ENCODE assay signal across 9 mouse cellular contexts in genomic region chr19:4294381-4295097, GRCm38 (mm10). TPM values are rescaled to one million over a fixed set of nuclear protein-coding genes. Genes with fewer than 3 reads are reported as not detected.
DNase-seq lines count a peak whose midpoint lies in the region; ATAC-seq and TF ChIP-seq lines count a peak whose summit lies in the region.
"Had no signal": no experiment of that assay in that cellular context is flagged by ENCODE, and none has a peak within 500 bp of the region (broad histone marks: within the 10 kb centered on the region; RNA-seq: fewer than 3 reads in every experiment).

No protein-coding gene starts in this region.

- H3K4me2 ChIP-seq in liver, embryonic 14.5 days (ENCODE audit: low read depth): 0 out of 2 replicates have a peak overlapping the region, but pooled peaks have one; percentile 1
- H3K4me2 ChIP-seq: limb, embryonic 12.5 days had no signal

- peaks cover 22% of the 10 kb centered on the region for H3K36me3 ChIP-seq in liver, embryonic 14.5 days (replicated peaks; ENCODE audit: control insufficient read depth, insufficient read depth, low read depth)

- DNase-seq in layer of hippocampus, adult 2 months (ENCODE audit: low spot score in 2 of 2): no peak
- DNase-seq in layer of hippocampus, postnatal 25 days (ENCODE audit: extremely low spot score in 1 of 2, low spot score in 1 of 2): no peak
- DNase-seq in heart, postnatal 4 days: peak; percentile 64
- DNase-seq in liver, embryonic 14.5 days (ENCODE audit: low read depth in 3 of 3, low spot score in 3 of 3): no peak
- peak; percentile 80 to 83 for DNase-seq in spleen, adult 18-20 months
- no peak for DNase-seq in embryo, embryonic 10 days (ENCODE audit: low spot score)

- peaks cover 48% of the 10 kb centered on the region for H3K4me1 ChIP-seq in brown adipose tissue, adult 24 weeks (ENCODE audit: control insufficient read depth, insufficient read depth, insufficient read length, low read length)
- peaks cover 2 to 23% of the 10 kb centered on the region in 2 experiments; a peak in 3 of 4 replicates for H3K4me1 ChIP-seq in liver, embryonic 14.5 days (replicated peaks; ENCODE audit: control insufficient read depth in 2 of 2, insufficient read depth in 2 of 2, low read length in 1 of 2)

- WGBS in liver, embryonic 14.5 days (ENCODE audit: insufficient replicate concordance): 28% methylated on average over 14 of the region's 14 CpGs

- TF ChIP-seq EP300 in liver, embryonic 14.5 days (IDR thresholded peaks at IDR 0.05; ENCODE audit: low read depth): no peak

- no peak overlapping the region for H3K9ac ChIP-seq in liver, embryonic 14.5 days (replicated peaks)
- H3K9ac ChIP-seq: limb, embryonic 12.5 days had no signal

- peak; percentile 56; the same call in 1 of the 2 replicates for ATAC-seq in liver, embryonic 14.5 days (ENCODE audit: insufficient read depth)
- ATAC-seq in erythroid progenitor cell, adult 5-6 weeks (replicated peaks; ENCODE audit: low FRiP score, poor library complexity, severe bottlenecking): no peak

- no peaks in the 10 kb centered on the region for H3K9me3 ChIP-seq in liver, embryonic 14.5 days (ENCODE audit: control insufficient read depth, low read length)
- H3K9me3 ChIP-seq: limb, embryonic 12.5 days had no signal

- H3K4me3 ChIP-seq in layer of hippocampus, adult 2 months: no peak overlapping the region
- H3K4me3 ChIP-seq in brown adipose tissue, adult 24 weeks (ENCODE audit: insufficient read depth, low read depth, low read length): peak overlapping the region; percentile 11; the same call in 1 of the 2 replicates
- no peak overlapping the region for H3K4me3 ChIP-seq in liver, embryonic 14.5 days (ENCODE audit: insufficient read depth in 1 of 2, low read depth in 2 of 2, low read length in 2 of 2)
- H3K4me3 ChIP-seq: limb, embryonic 12.5 days had no signal

- H3K27me3 ChIP-seq in liver, embryonic 14.5 days (ENCODE audit: control insufficient read depth, insufficient read depth, low read length): no peaks in the 10 kb centered on the region
- H3K27me3 ChIP-seq: limb, embryonic 12.5 days had no signal

- peak overlapping the region; percentile 59 for H3K27ac ChIP-seq in layer of hippocampus, adult 2 months
- H3K27ac ChIP-seq in brown adipose tissue, adult 24 weeks (replicated peaks; ENCODE audit: low read depth, low read length): peak overlapping the region; percentile 72
- H3K27ac ChIP-seq in liver, embryonic 14.5 days: no peak overlapping the region
- H3K27ac ChIP-seq: limb, embryonic 12.5 days had no signal

- no peak for TF ChIP-seq CTCF in layer of hippocampus, adult 2 months (conservative IDR thresholded peaks at IDR 0.05)
- TF ChIP-seq CTCF in liver, embryonic 14.5 days (IDR thresholded peaks at IDR 0.05; ENCODE audit: low read depth): no peak

RNA-seq across cellular contexts. Expression of gene Grk2, which starts 11.5 kb away (rescaled TPM):
- total RNA-seq in layer of hippocampus, adult 2 months (2021): 100 to 1,000 TPM; 181 to 201 TPM
- 100 to 1,000 TPM; 185 to 186 TPM for total RNA-seq in layer of hippocampus, postnatal 25 days (2021)
- polyA plus RNA-seq in brown adipose tissue, adult 24 weeks (2012; ENCODE audit: insufficient read depth, insufficient read length, missing spikeins): 30.7 and 35.9 TPM in 2 replicates
- total RNA-seq in heart, postnatal 4 days (2021): 10 to 100 TPM; 46.2 to 54.0 TPM
- polyA plus RNA-seq in liver, embryonic 14.5 days (2012; rRNA removed): 23.9 and 26.0 TPM in 2 replicates
- 9.4 and 10.8 TPM in 2 replicates for polyA plus RNA-seq in liver, embryonic 14.5 days (2014; fragmentation: Nextera tagmentation; extraction: Ambion mirVana)
- 71.3 and 72.8 TPM in 2 replicates for total RNA-seq in erythroid progenitor cell, adult 5-6 weeks (2015; ENCODE audit: low replicate concordance)
- total RNA-seq in erythroid progenitor cell, adult 5-6 weeks (2017; ENCODE audit: low replicate concordance): 40.5 and 47.1 TPM in 2 replicates

RNA-seq across cellular contexts. Expression of gene Ankrd13d, which starts 11.6 kb away (rescaled TPM):
- total RNA-seq in layer of hippocampus, adult 2 months (2021): 10 to 100 TPM; 63.4 to 70.7 TPM
- 10 to 100 TPM; 59.6 to 66.3 TPM for total RNA-seq in layer of hippocampus, postnatal 25 days (2021)
- polyA plus RNA-seq in brown adipose tissue, adult 24 weeks (2012; ENCODE audit: insufficient read depth, insufficient read length, missing spikeins): 0.87 TPM in 1 of 2 replicates, not detected in the other
- 1 to 10 TPM; 1.1 to 1.3 TPM for total RNA-seq in heart, postnatal 4 days (2021)
- 0.93 and 1.3 TPM in 2 replicates for polyA plus RNA-seq in liver, embryonic 14.5 days (2012; rRNA removed)
- 0.45 and 0.66 TPM in 2 replicates for polyA plus RNA-seq in liver, embryonic 14.5 days (2014; fragmentation: Nextera tagmentation; extraction: Ambion mirVana)
- 0.72 and 1.3 TPM in 2 replicates for total RNA-seq in erythroid progenitor cell, adult 5-6 weeks (2015; ENCODE audit: low replicate concordance)
- total RNA-seq in erythroid progenitor cell, adult 5-6 weeks (2017; ENCODE audit: low replicate concordance): 0.39 TPM in 1 of 2 replicates, not detected in the other

RNA-seq across cellular contexts. Expression of gene Ssh3, which starts 25.6 kb away (rescaled TPM):
- 10 to 100 TPM; 57.5 to 58.7 TPM for total RNA-seq in layer of hippocampus, adult 2 months (2021)
- 10 to 100 TPM; 45.4 to 48.5 TPM for total RNA-seq in layer of hippocampus, postnatal 25 days (2021)
- polyA plus RNA-seq in brown adipose tissue, adult 24 weeks (2012; ENCODE audit: insufficient read depth, insufficient read length, missing spikeins): 3.3 and 4.8 TPM in 2 replicates
- total RNA-seq in heart, postnatal 4 days (2021): 1 to 10 TPM; 8.4 to 9.0 TPM
- polyA plus RNA-seq in liver, embryonic 14.5 days (2012; rRNA removed): 2.8 and 3.5 TPM in 2 replicates
- polyA plus RNA-seq in liver, embryonic 14.5 days (2014; fragmentation: Nextera tagmentation; extraction: Ambion mirVana): 1.3 and 1.4 TPM in 2 replicates
- total RNA-seq in erythroid progenitor cell, adult 5-6 weeks (2015; ENCODE audit: low replicate concordance): 2.2 and 16.8 TPM in 2 replicates
- 0.90 and 5.2 TPM in 2 replicates for total RNA-seq in erythroid progenitor cell, adult 5-6 weeks (2017; ENCODE audit: low replicate concordance)

Comparison
In these comparisons a context has a peak if more than half of its experiments do, and no peak if none do; other contexts are left out.
1. DNase-seq: peak in heart, postnatal 4 days (single experiment) and spleen, adult 18-20 months (2 of 2); none in layer of hippocampus, adult 2 months (0 of 2), layer of hippocampus, postnatal 25 days (0 of 2), liver, embryonic 14.5 days (0 of 3) and embryo, embryonic 10 days (single experiment).
2. RNA of gene Ankrd13d, which starts 11.6 kb away (total RNA-seq): 63.4 to 70.7 TPM in layer of hippocampus, adult 2 months and 59.6 to 66.3 TPM in layer of hippocampus, postnatal 25 days; 1.1 to 1.3 TPM in heart, postnatal 4 days and 0.39 to 1.3 TPM in erythroid progenitor cell, adult 5-6 weeks; every median in the first group is over 10 times any median in the second.